18 mouse cellular contexts compared by ENCODE assay signal in genomic region chr6:121456651-121457050, GRCm38 (mm10). TPM values are rescaled to one million over a fixed set of nuclear protein-coding genes. Genes with fewer than 3 reads are reported as not detected.
A peak's percentile ranks its signal among the peaks of the same experiment; 100 is the strongest.
DNase-seq lines count a peak whose midpoint lies in the region; ATAC-seq and TF ChIP-seq lines count a peak whose summit lies in the region.
"Had no signal": no experiment of that assay in that cellular context is flagged by ENCODE, and none has a peak within 500 bp of the region (broad histone marks: within the 10 kb centered on the region; RNA-seq: fewer than 3 reads in every experiment).

No protein-coding gene starts in this region.

- no peak overlapping the region for H3K4me3 ChIP-seq in hindbrain, postnatal 0 days (ENCODE audit: low read length)
- H3K4me3 ChIP-seq in hindbrain, embryonic 11.5 days (ENCODE audit: low read depth, low read length), result no peak overlapping the region
- H3K4me3 ChIP-seq in neural tube, embryonic 13.5 days, result no peak overlapping the region
- H3K4me3 ChIP-seq in neural tube, embryonic 15.5 days (replicated peaks), result no peak overlapping the region
- no peak overlapping the region for H3K4me3 ChIP-seq in kidney, embryonic 16.5 days (ENCODE audit: low read length)
- H3K4me3 ChIP-seq: embryonic facial prominence, embryonic 10.5 days; embryonic facial prominence, embryonic 12.5 days; forebrain, embryonic 13.5 days; forebrain, embryonic 15.5 days had no signal

- H3K36me3 ChIP-seq in hindbrain, postnatal 0 days (ENCODE audit: insufficient read depth, low read length), result no peaks in the 10 kb centered on the region
- H3K36me3 ChIP-seq in hindbrain, embryonic 11.5 days (ENCODE audit: control insufficient read depth, insufficient read depth, low read length), result no peaks in the 10 kb centered on the region
- no peaks in the 10 kb centered on the region for H3K36me3 ChIP-seq in neural tube, embryonic 13.5 days
- no peaks in the 10 kb centered on the region for H3K36me3 ChIP-seq in neural tube, embryonic 15.5 days
- H3K36me3 ChIP-seq in kidney, embryonic 16.5 days (ENCODE audit: insufficient read depth, low read length), result no peaks in the 10 kb centered on the region
- H3K36me3 ChIP-seq: embryonic facial prominence, embryonic 10.5 days; embryonic facial prominence, embryonic 12.5 days; forebrain, embryonic 15.5 days had no signal

- no peak overlapping the region for H3K9ac ChIP-seq in hindbrain, postnatal 0 days (replicated peaks; ENCODE audit: low read length)
- no peak overlapping the region for H3K9ac ChIP-seq in hindbrain, embryonic 11.5 days (ENCODE audit: low read depth, low read length)
- no peak overlapping the region for H3K9ac ChIP-seq in neural tube, embryonic 13.5 days
- no peak overlapping the region for H3K9ac ChIP-seq in neural tube, embryonic 15.5 days (replicated peaks)
- H3K9ac ChIP-seq in kidney, embryonic 16.5 days (replicated peaks; ENCODE audit: low read length), result no peak overlapping the region
- H3K9ac ChIP-seq: embryonic facial prominence, embryonic 12.5 days; forebrain, embryonic 13.5 days; forebrain, embryonic 15.5 days; forebrain, postnatal 0 days had no signal

- WGBS in hindbrain, postnatal 0 days, result 49% methylated on average over 3 of the region's 3 CpGs
- WGBS in hindbrain, embryonic 11.5 days, result 88% methylated on average over 3 of the region's 3 CpGs
- WGBS in neural tube, embryonic 13.5 days, result 70% methylated on average over 3 of the region's 3 CpGs
- 65% methylated on average over 3 of the region's 3 CpGs for WGBS in neural tube, embryonic 15.5 days
- 67% methylated on average over 3 of the region's 3 CpGs for WGBS in kidney, embryonic 16.5 days

- H3K4me2 ChIP-seq in hindbrain, postnatal 0 days (ENCODE audit: low read depth, low read length), result no peak overlapping the region
- H3K4me2 ChIP-seq in hindbrain, embryonic 11.5 days (replicated peaks; ENCODE audit: low read depth, low read length), result no peak overlapping the region
- H3K4me2 ChIP-seq in neural tube, embryonic 13.5 days, result no peak overlapping the region
- no peak overlapping the region for H3K4me2 ChIP-seq in neural tube, embryonic 15.5 days
- H3K4me2 ChIP-seq in kidney, embryonic 16.5 days (replicated peaks; ENCODE audit: low read depth, low read length), result no peak overlapping the region
- H3K4me2 ChIP-seq: embryonic facial prominence, embryonic 12.5 days; forebrain, embryonic 13.5 days; forebrain, embryonic 15.5 days had no signal

- peak; percentile 74 to 79 for DNase-seq in cerebellum, postnatal 14 days
- no peak for DNase-seq in cerebellum, adult 11 months
- DNase-seq in hindbrain, postnatal 0 days (ENCODE audit: low spot score), result peak; percentile 47
- no peak for DNase-seq in hindbrain, embryonic 11.5 days (ENCODE audit: low spot score)
- peak; percentile 4 for DNase-seq in adipocyte (ENCODE audit: low spot score)
- DNase-seq: adrenal gland, adult 8-10 months; adrenal gland, postnatal 14 days; adrenal gland, postnatal 36 days; cerebellum, adult 11-12 months; cerebellum, adult 9-11 months; forebrain, postnatal 0 days had no signal

- H3K4me1 ChIP-seq in hindbrain, postnatal 0 days (ENCODE audit: insufficient read depth, low read length), result peaks cover 33% of the 10 kb centered on the region
- 0 out of 2 replicates have a peak, but pooled peaks cover 2% of the 10 kb centered on the region for H3K4me1 ChIP-seq in hindbrain, embryonic 11.5 days (replicated peaks; ENCODE audit: control insufficient read depth, insufficient read depth, low read length)
- H3K4me1 ChIP-seq in neural tube, embryonic 13.5 days (replicated peaks), result peaks cover 62% of the 10 kb centered on the region
- peaks cover 62% of the 10 kb centered on the region for H3K4me1 ChIP-seq in neural tube, embryonic 15.5 days
- H3K4me1 ChIP-seq in kidney, embryonic 16.5 days (ENCODE audit: insufficient read depth, low read length), result no peaks in the 10 kb centered on the region

- H3K27me3 ChIP-seq in hindbrain, postnatal 0 days (ENCODE audit: insufficient read depth, low read length), result no peaks in the 10 kb centered on the region
- no peaks in the 10 kb centered on the region for H3K27me3 ChIP-seq in hindbrain, embryonic 11.5 days (ENCODE audit: control insufficient read depth, insufficient read depth, low read length)
- no peaks in the 10 kb centered on the region for H3K27me3 ChIP-seq in neural tube, embryonic 13.5 days
- H3K27me3 ChIP-seq in neural tube, embryonic 15.5 days (replicated peaks), result no peaks in the 10 kb centered on the region
- peaks cover 12% of the 10 kb centered on the region; the same call in 1 of the 2 replicates for H3K27me3 ChIP-seq in kidney, embryonic 16.5 days (ENCODE audit: insufficient read depth, low read length)
- H3K27me3 ChIP-seq: forebrain, embryonic 15.5 days had no signal

- no peak for ATAC-seq in hindbrain, postnatal 0 days
- no peak for ATAC-seq in hindbrain, embryonic 11.5 days (ENCODE audit: low FRiP score)
- no peak for ATAC-seq in neural tube, embryonic 13.5 days (ENCODE audit: low read depth)
- no peak for ATAC-seq in neural tube, embryonic 15.5 days (ENCODE audit: low FRiP score)
- ATAC-seq in kidney, embryonic 16.5 days (ENCODE audit: low FRiP score, low TSS enrichment), result no peak
- ATAC-seq: forebrain, embryonic 13.5 days; forebrain, embryonic 15.5 days; forebrain, postnatal 0 days had no signal

- no peak for TF ChIP-seq CTCF in hindbrain, postnatal 0 days (IDR thresholded peaks at IDR 0.05; ENCODE audit: low read depth)

- H3K9me3 ChIP-seq in hindbrain, postnatal 0 days (ENCODE audit: low read length), result no peaks in the 10 kb centered on the region
- no peaks in the 10 kb centered on the region for H3K9me3 ChIP-seq in hindbrain, embryonic 11.5 days (ENCODE audit: control insufficient read depth, low read length)
- H3K9me3 ChIP-seq in neural tube, embryonic 13.5 days, result no peaks in the 10 kb centered on the region
- H3K9me3 ChIP-seq in neural tube, embryonic 15.5 days (replicated peaks), result no peaks in the 10 kb centered on the region
- H3K9me3 ChIP-seq in kidney, embryonic 16.5 days (ENCODE audit: low read length), result no peaks in the 10 kb centered on the region
- H3K9me3 ChIP-seq: embryonic facial prominence, embryonic 10.5 days; embryonic facial prominence, embryonic 12.5 days; forebrain, embryonic 13.5 days; forebrain, embryonic 15.5 days had no signal

- H3K27ac ChIP-seq in hindbrain, postnatal 0 days, result no peak overlapping the region
- no peak overlapping the region for H3K27ac ChIP-seq in hindbrain, embryonic 11.5 days (ENCODE audit: low read depth, low read length)
- H3K27ac ChIP-seq in neural tube, embryonic 13.5 days (replicated peaks), result peak overlapping the region; percentile 70; the same call in 1 of the 2 replicates
- H3K27ac ChIP-seq in neural tube, embryonic 15.5 days (replicated peaks), result no peak overlapping the region
- H3K27ac ChIP-seq in kidney, embryonic 16.5 days (ENCODE audit: low read length), result no peak overlapping the region
- H3K27ac ChIP-seq: embryonic facial prominence, embryonic 10.5 days; embryonic facial prominence, embryonic 12.5 days; forebrain, embryonic 13.5 days; forebrain, embryonic 15.5 days had no signal

RNA-seq across cellular contexts. Expression of gene Iqsec3, which starts 16.8 kb away (rescaled TPM):
- 48.2 and 53.1 TPM in 2 replicates for total RNA-seq in hindbrain, postnatal 0 days (2014; rRNA removed)
- polyA plus RNA-seq in hindbrain, postnatal 0 days (2015; fragmentation: Nextera tagmentation; extraction: Ambion mirVana), result 10.6 and 10.7 TPM in 2 replicates
- 1.8 and 2.5 TPM in 2 replicates for polyA plus RNA-seq in hindbrain, embryonic 11.5 days (2014; fragmentation: Nextera tagmentation; extraction: Ambion mirVana)
- polyA plus RNA-seq in neural tube, embryonic 13.5 days (2015; fragmentation: Nextera tagmentation; extraction: Ambion mirVana), result 13.6 and 14.0 TPM in 2 replicates
- 14.6 and 18.7 TPM in 2 replicates for polyA plus RNA-seq in neural tube, embryonic 15.5 days (2015; fragmentation: Nextera tagmentation; extraction: Ambion mirVana)
- polyA plus RNA-seq in kidney, embryonic 16.5 days (2015; fragmentation: Nextera tagmentation; extraction: Ambion mirVana), result 0.04 and 0.09 TPM in 2 replicates

Comparison
In these comparisons a context has a peak if more than half of its experiments do, and no peak if none do; other contexts are left out.
1. DNase-seq: peak in cerebellum, postnatal 14 days (2 of 2), hindbrain, postnatal 0 days (single experiment) and adipocyte (single experiment); none in cerebellum, adult 11 months (single experiment) and hindbrain, embryonic 11.5 days (single experiment).